Mouse (Mus musculus): ENCODE data around the gene Gm13090. TPM values are rescaled to one million over a fixed set of nuclear protein-coding genes. Genes with fewer than 3 reads are reported as not detected.
A peak's percentile ranks its signal among the peaks of the same experiment; 100 is the strongest.

Gm13090 gene
- not detected for total RNA-seq (2021)

DNA sequence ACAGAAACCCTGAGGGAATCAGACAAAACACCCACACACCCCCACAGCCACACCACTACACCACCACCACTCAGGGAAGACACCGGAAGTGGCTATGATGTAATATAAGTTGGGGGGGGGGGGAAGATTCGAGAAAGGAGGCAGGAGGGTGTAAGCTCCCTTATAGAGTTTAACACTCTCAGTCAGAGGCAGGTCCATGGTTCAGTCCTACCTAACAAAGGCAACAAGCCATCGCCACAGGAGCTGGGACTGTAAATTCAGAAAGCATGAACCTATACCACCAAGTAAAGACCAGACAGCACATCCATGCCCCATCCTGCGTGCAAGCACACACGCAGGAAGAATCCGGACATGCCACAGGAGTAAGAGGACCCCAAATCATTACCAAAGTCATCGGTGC lies at the start of gene Gm13090:
Gene Gm13090, plus strand, starts transcription at position 301 of the 400 bp plus-strand sequence.
- DNase-seq: no peak
- intact Hi-C loops (cut with DNase I): no loop called here

DNA sequence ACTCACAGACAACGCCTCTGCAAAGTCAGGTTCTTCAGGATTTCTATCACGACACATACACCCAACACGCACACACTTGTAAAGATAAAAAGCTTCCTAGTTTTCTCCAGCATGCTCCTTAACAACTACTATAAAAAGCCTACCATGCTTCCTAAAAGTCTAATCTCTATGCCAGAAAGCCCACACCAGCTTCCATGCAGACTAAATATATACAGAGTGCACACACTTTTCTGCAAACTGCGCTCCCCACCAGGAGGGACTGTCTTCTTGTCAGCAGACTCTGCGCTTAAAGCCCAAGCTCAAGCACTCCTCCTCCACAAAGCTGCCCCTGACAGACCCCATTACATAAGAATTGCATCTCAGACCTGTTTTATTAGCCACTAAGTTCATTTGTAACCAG lies 47.9 kb upstream of the Gm13090 start:
- intact Hi-C loops (cut with DNase I): no loop called here
- DNase-seq: no peak

- peak; percentile 38 to 49 for DNase-seq
These were observed 46.1 kb upstream of the Gm13090 start for GRCm38 (mm10) chr4:151043281-151043680.

DNA sequence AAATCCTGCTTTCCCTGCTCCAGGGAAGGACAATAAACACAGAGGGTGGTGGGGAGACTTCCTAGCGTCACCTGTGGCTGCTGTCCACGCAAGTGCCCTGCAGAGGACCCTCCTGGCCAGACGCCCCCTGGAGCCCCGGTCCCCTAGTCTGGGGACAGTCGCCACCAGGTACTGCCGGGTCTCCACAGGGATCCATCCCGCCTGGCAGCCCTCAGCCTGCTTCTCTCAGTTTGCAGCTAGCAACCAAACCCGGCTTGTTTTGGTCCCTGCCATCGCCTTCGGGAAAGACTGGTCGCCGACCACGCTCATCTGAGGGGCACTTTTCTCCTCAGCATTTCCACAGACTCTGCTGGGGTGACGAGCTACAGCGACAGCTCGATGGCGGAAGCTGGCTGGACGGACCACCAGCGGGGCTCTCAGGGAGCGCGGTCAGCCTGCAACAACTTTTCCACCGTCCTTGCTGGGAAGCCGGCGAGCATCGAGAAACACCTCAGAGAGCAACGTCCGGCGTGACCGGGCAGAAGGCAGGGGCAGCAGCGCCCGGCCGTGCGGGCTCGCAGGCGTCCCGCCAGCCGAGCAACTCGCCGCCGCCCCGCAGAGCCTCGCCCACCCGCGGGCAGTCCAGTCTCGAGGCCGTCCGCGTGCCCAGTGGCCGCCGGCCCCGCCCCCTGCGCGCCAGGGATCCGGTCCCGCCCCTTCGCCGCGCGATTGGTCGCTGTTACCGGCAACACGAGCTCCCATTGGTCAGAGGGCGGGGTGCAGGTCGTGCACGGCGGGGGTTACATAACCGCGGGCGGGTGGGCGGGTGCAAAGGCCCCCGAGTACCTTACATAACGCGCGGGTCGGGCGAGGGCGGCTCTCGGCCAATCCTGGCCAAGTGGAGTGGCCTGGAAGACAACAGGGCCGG lies 45.1 kb upstream of the Gm13090 start, which contains the start of gene Per3:
Gene Per3, minus strand, starts transcription at position 629 of the 907 bp plus-strand sequence.
- peak; percentile 99 for DNase-seq
- intact Hi-C loops (cut with DNase I): no loop called here

More at GRCm38 (mm10) chr4:151043281-151043680, 46.1 kb upstream of the Gm13090 start:
- intact Hi-C loops (cut with DNase I): no loop called here

DNA sequence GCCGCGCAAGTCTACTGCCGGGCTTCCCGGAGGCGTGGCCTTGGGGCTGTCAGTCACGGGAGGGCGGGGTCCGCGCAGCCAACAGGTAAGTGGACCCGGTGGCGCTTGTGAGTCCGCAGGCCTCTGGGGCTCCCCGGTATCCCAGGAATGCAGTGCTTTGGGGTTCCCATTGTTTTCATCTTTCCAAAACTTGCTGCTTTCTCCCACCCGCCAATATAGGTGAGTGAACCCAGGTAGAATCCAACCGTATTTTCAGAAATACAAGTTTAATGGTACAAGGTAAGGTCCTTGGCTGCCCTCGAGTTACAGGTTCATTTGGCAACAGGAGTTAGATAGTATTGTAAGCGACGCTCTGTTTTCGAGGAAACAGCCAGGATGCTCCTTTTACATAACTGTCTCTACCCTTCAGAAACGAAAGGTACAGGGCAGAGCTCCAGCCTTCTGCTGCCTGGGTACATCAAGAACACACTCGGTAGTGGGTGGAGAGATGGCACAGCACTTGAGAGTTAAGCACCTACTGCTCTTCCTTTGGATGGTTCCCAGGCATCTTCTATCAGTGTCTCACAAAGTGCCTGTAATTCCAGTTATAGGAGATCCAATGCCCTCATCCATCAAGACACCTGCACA lies 44.3 kb upstream of the Gm13090 start:
- intact Hi-C loops (cut with DNase I): loop anchor here (1.0 kb wide), 1 partner anchor 10 kb away; no protein-coding TSS in a partner anchor
- no peak for DNase-seq

- intact Hi-C loops (cut with DNase I): no loop called here
- no peak for DNase-seq
These were observed 42.8 kb upstream of the Gm13090 start for GRCm38 (mm10) chr4:151046524-151046923.

- intact Hi-C loops (cut with DNase I): no loop called here
These were observed 38.2 kb upstream of the Gm13090 start for GRCm38 (mm10) chr4:151051162-151051561.

DNA sequence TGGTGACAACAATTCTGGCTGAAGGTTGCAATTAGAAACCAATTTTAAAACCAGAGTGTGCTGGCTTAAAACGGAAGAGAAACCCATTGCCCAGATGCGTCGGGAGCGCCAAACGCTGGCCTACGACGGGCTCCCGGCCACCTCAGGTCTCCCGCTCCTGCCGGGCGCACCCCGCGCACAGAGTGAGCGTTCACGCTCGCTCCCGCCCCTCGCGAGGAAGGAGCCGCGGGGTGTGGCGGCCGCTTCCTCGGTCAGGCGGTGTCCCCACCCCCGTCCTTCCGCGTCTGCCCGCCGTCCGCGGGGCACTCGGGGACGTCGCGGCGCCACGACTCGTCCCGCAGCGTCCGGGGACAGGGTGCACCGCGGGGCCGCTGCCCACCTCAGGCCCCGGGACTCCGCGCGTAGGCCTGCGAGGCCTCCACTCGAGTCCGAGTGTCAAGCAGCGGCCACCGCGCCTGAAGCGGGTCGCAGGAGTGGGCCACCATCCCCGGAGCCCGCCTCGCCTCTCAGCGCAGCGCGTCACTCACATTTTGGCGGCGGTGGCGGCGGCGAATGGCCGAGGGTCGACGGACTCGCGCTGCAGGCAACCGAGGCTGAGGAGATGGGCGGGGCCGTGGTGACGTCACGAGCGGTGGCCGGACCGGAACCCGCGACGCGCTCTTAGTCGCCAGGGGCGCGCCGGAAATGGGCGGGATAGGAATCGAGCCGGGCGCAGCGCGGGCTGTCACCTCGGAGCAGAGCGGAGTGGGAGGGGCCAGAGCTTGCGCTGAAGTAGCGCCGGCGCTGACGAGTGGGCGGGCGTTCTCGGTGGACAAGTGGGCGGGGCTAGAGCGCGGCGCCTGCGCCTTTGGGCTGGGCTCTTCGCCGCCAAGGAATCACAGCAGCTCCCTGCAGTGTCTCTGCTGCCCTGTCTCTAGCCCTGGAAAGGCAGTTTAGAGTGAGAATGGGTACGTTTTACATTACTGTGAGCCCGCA lies 31.7 kb upstream of the Gm13090 start, which contains the start of gene Vamp3:
Gene Vamp3, minus strand, starts transcription at position 617 of the 975 bp plus-strand sequence.
- intact Hi-C loops (cut with DNase I): no loop called here
- DNase-seq: peak; percentile 98 to 99

More at GRCm38 (mm10) chr4:151051162-151051561, 38.2 kb upstream of the Gm13090 start:
- DNase-seq: no peak

GRCm38 (mm10) chr4:151058634-151059033 lies 30.7 kb upstream of the Gm13090 start:
- DNase-seq: no peak
- intact Hi-C loops (cut with DNase I): no loop called here

DNA sequence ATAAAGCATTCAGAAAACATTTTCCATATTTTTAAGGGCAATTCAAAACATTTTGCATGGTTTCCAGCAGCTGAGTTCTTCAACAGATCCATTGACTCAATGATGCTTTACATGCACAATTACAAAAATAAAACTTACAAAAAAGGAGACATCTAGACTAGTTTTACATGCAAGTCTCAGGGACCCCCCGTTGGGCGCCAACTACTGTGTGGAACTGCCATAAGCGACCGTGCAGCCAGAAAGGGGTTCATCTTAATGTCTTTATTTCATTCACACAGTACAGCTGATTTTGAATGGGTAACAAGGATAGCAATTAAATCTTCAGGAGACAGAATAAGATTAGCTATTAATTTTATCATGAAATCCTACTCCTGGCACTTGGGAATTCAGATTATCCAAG lies 29.8 kb upstream of the Gm13090 start:
- intact Hi-C loops (cut with DNase I): no loop called here
- DNase-seq: no peak

GRCm38 (mm10) chr4:151068751-151069150 lies 20.6 kb upstream of the Gm13090 start:
- DNase-seq: no peak
- intact Hi-C loops (cut with DNase I): no loop called here

GRCm38 (mm10) chr4:151070962-151071361 lies 18.4 kb upstream of the Gm13090 start:
- no peak for DNase-seq
- intact Hi-C loops (cut with DNase I): no loop called here

GRCm38 (mm10) chr4:151073108-151073744 lies 16.1 kb upstream of the Gm13090 start:
- intact Hi-C loops (cut with DNase I): loop anchor here (1.0 kb wide), 1 partner anchor 68 kb away; no protein-coding TSS in a partner anchor
- DNase-seq: peak; percentile 74 to 75

DNA sequence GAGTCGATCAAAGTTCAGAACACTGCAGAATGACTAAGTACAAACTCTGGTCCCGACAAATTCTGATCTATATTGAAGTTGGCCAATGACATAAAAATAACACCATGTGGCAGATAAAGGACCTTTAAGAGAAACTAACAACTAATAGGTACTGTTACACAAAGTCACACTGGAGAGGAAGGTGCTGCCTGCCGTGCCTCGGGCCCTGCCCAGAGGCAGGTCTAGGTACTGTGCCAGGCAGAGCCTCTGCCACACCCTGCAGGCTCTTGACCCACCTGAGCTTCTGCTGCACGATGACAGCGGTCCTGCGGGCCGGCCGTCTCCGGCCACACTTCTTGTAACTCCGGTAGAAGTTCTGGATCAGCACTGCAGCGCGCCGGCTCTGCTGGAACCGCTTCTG lies 14.6 kb upstream of the Gm13090 start:
- no peak for DNase-seq
- intact Hi-C loops (cut with DNase I): loop anchor here (2.0 kb wide), 1 partner anchor 54 kb away; no protein-coding TSS in a partner anchor

GRCm38 (mm10) chr4:151081355-151081754 lies 8.0 kb upstream of the Gm13090 start:
- intact Hi-C loops (cut with DNase I): no loop called here
- DNase-seq: no peak

DNA sequence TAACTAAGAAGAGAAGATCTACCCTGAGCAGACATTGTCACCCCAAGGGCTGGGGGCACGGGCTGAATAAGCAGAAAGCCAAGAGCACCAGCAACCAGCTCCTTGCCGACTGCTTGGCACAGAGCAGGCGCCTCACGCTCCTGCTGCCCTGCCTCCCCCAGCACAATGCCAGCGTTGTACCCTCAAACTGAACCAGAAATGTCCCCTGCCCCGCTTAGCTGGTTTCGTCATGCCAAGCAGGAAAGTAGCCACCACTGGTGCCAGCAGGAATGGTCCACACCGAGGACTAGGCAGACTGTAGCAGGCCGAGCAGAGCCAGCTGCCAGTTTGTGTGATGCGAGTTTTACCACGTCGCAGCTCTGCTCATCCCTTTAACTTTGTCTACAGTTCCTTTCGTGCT lies 7.4 kb upstream of the Gm13090 start:
- DNase-seq: no peak
- intact Hi-C loops (cut with DNase I): no loop called here

- DNase-seq: no peak
These were observed 6.3 kb upstream of the Gm13090 start for GRCm38 (mm10) chr4:151083027-151083426.

DNA sequence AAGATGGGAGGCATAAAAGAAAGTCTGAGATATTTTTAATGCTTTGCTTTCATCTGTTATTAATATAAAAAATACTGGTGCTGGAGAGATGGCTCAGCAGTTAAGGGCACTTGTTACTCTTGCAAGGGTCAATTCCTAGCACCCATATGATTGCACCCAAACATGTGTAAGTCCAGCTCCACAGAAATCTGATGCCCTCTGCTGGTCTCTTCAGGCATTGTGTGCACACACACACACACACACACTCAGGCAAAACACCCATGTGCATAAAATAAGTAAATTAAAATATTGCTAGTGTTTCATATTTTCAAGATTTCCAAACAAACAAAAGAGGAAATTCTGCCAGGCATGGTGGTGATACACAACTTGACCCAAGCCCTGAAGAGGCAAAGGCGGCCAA lies 2.0 kb upstream of the Gm13090 start:
- intact Hi-C loops (cut with DNase I): no loop called here
- no peak for DNase-seq

More at GRCm38 (mm10) chr4:151083027-151083426, 6.3 kb upstream of the Gm13090 start:
- intact Hi-C loops (cut with DNase I): no loop called here

DNA sequence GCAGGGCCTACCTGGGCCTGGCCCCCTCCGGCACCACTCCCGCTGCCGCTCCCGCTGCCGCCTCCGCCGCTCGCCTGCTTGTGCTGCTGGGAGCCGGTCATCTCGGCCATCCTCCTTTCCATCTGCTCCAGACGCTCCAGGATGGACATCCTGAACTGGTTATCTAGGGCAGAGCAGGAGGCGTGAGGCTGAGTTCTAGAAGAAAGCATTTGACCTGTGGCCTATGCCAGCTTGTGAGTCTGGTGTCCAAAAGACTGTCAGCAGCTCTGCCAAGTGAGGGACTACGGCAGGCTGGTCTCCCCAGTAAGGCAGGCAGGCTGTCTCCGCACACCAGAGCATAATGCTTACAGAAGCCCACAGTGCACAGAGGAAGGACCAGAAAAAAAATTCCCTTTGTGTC lies 551 bp upstream of the Gm13090 start:
- intact Hi-C loops (cut with DNase I): no loop called here
- no peak for DNase-seq

GRCm38 (mm10) chr4:151095207-151095606 lies 5.8 kb downstream of the Gm13090 start:
- no peak for DNase-seq
- intact Hi-C loops (cut with DNase I): no loop called here

Measured in heart, postnatal 36 days (tissue).